Mouse (Mus musculus) stomach, embryonic 16.5 days (tissue): ENCODE measurements around the gene Phex. TPM values are rescaled to one million over a fixed set of nuclear protein-coding genes. Genes with fewer than 3 reads are reported as not detected.

Experiments used
- ATAC-seq: fragments of 200-750 bp; cut with Nextera tagmentation; 2 replicates; pipeline ENCODE4 v1.8.0; 2017; ENCODE audit warnings: moderate number of reproducible peaks, moderate TSS enrichment; ENCODE audit not compliant: insufficient read depth, low FRiP score
- H3K27ac ChIP-seq: fragments of 300-500 bp; sonication (generic); 2 replicates; pipeline ENCODE4 v1.5.1; 2014; ENCODE audit warnings: low read length
- H3K27me3 ChIP-seq: fragments of 300-500 bp; sonication (generic); 2 replicates; pipeline ENCODE4 v1.6.1; 2014; ENCODE audit warnings: low read length, control low read depth, mixed read lengths; ENCODE audit not compliant: control insufficient read depth, insufficient read depth
- H3K36me3 ChIP-seq: fragments of 300-500 bp; sonication (generic); 2 replicates; pipeline ENCODE4 v1.6.1; 2014; ENCODE audit warnings: low read length; ENCODE audit not compliant: control insufficient read depth, insufficient read depth
- H3K4me1 ChIP-seq: fragments of 300-500 bp; sonication (generic); 2 replicates; pipeline ENCODE4 v1.6.1; 2014; ENCODE audit warnings: low read length, control low read depth, mixed read lengths; ENCODE audit not compliant: control insufficient read depth, insufficient read depth
- H3K4me2 ChIP-seq: fragments of 300-500 bp; sonication (generic); 2 replicates; pipeline ENCODE4 v1.6.1; 2014; ENCODE audit warnings: low read depth, low read length, mixed read lengths
- H3K4me3 ChIP-seq: fragments of 300-500 bp; sonication (generic); replicated peaks from 2 replicates; pipeline ENCODE4 v1.5.1; 2014; ENCODE audit warnings: mild to moderate bottlenecking, low read length
- H3K9ac ChIP-seq: fragments of 300-500 bp; sonication (generic); 2 replicates; pipeline ENCODE4 v1.6.1; 2014; ENCODE audit warnings: low read length
- H3K9me3 ChIP-seq: fragments of 300-500 bp; sonication (generic); replicated peaks from 2 replicates; pipeline ENCODE4 v1.6.1; 2016; ENCODE audit warnings: low read length, control low read depth; ENCODE audit not compliant: control insufficient read depth
- WGBS: fragments of 180-500 bp; shearing (Covaris S2); extraction: QIAGEN DNeasy Blood & Tissue Kit; methylation state at CpG from one replicate; pipeline ENCODE4 v1.1.7; 2014; 5-methylcytosine and 5-hydroxymethylcytosine counted together
- polyA plus RNA-seq: library from polyadenylated mRNA; unstranded; fragments of >200 nt; fragmentation: Nextera tagmentation; extraction: Ambion mirVana; gene quantifications from 2 replicates; pipeline ENCODE4 v1.2.1, GENCODE M21; 2015

Phex gene
- polyA plus RNA-seq, 1 experiment from 2014 or later: 0.22 TPM

- H3K27ac ChIP-seq: no peak overlapping the region
- no peak for ATAC-seq
- no peak overlapping the region for H3K9ac ChIP-seq
- H3K9me3 ChIP-seq: no peaks in the 10 kb centered on the region
- H3K4me1 ChIP-seq: no peaks in the 10 kb centered on the region
- no peak overlapping the region for H3K4me3 ChIP-seq
- no peak overlapping the region for H3K4me2 ChIP-seq
- H3K36me3 ChIP-seq: no peaks in the 10 kb centered on the region
- no peaks in the 10 kb centered on the region for H3K27me3 ChIP-seq
These were observed 122.7 kb downstream of the Phex start for GRCm38 (mm10) chrX:157292411-157292810.

- no peak for ATAC-seq
- Histone ChIP-seq H3K4me3 (no peak overlapping the region), H3K36me3 (no peaks in the 10 kb centered on the region), H3K27ac (no peak overlapping the region), H3K4me2 (no peak overlapping the region), H3K9ac (no peak overlapping the region), H3K9me3 (no peaks in the 10 kb centered on the region), H3K27me3 (no peaks in the 10 kb centered on the region), H3K4me1 (no peaks in the 10 kb centered on the region)
- WGBS: 47% methylated on average over 1 of the region's 1 CpGs
These were observed 138.5 kb downstream of the Phex start for GRCm38 (mm10) chrX:157276581-157276980.

GRCm38 (mm10) chrX:157273291-157273690 is 141.8 kb downstream of the Phex start:
- no peak overlapping the region for H3K4me3 ChIP-seq
- H3K9ac ChIP-seq: no peak overlapping the region
- WGBS: 79% methylated on average over 3 of the region's 3 CpGs
- H3K27ac ChIP-seq: no peak overlapping the region
- H3K27me3 ChIP-seq: no peaks in the 10 kb centered on the region
- no peak overlapping the region for H3K4me2 ChIP-seq
- no peak for ATAC-seq
- no peaks in the 10 kb centered on the region for H3K9me3 ChIP-seq
- H3K36me3 ChIP-seq: no peaks in the 10 kb centered on the region
- no peaks in the 10 kb centered on the region for H3K4me1 ChIP-seq

GRCm38 (mm10) chrX:157271609-157272008 is 143.5 kb downstream of the Phex start:
- H3K27me3 ChIP-seq: no peaks in the 10 kb centered on the region
- 53% methylated on average over 3 of the region's 3 CpGs for WGBS
- no peak for ATAC-seq
- H3K27ac ChIP-seq: no peak overlapping the region
- H3K36me3 ChIP-seq: no peaks in the 10 kb centered on the region
- no peak overlapping the region for H3K4me3 ChIP-seq
- no peaks in the 10 kb centered on the region for H3K9me3 ChIP-seq
- no peak overlapping the region for H3K9ac ChIP-seq
- no peaks in the 10 kb centered on the region for H3K4me1 ChIP-seq
- no peak overlapping the region for H3K4me2 ChIP-seq

- no peak overlapping the region for H3K4me2 ChIP-seq
- WGBS: 61% methylated on average over 5 of the region's 5 CpGs
- H3K4me3 ChIP-seq: no peak overlapping the region
- H3K27me3 ChIP-seq: no peaks in the 10 kb centered on the region
- H3K9ac ChIP-seq: no peak overlapping the region
- H3K36me3 ChIP-seq: no peaks in the 10 kb centered on the region
- H3K9me3 ChIP-seq: no peaks in the 10 kb centered on the region
- H3K27ac ChIP-seq: no peak overlapping the region
- no peaks in the 10 kb centered on the region for H3K4me1 ChIP-seq
- no peak for ATAC-seq
These were observed 145.3 kb downstream of the Phex start for GRCm38 (mm10) chrX:157269726-157270305.

- Histone ChIP-seq H3K27me3 (no peaks in the 10 kb centered on the region), H3K4me3 (no peak overlapping the region), H3K9me3 (no peaks in the 10 kb centered on the region), H3K27ac (no peak overlapping the region), H3K36me3 (no peaks in the 10 kb centered on the region), H3K4me2 (no peak overlapping the region), H3K9ac (no peak overlapping the region), H3K4me1 (no peaks in the 10 kb centered on the region)
- WGBS: 72% methylated on average over 1 of the region's 1 CpGs
- no peak for ATAC-seq
These were observed 147.0 kb downstream of the Phex start for GRCm38 (mm10) chrX:157268141-157268540.

- H3K4me3 ChIP-seq: no peak overlapping the region
- no peak overlapping the region for H3K9ac ChIP-seq
- no peaks in the 10 kb centered on the region for H3K36me3 ChIP-seq
- 92% methylated on average over 1 of the region's 1 CpGs for WGBS
- H3K27me3 ChIP-seq: no peaks in the 10 kb centered on the region
- no peak for ATAC-seq
- no peaks in the 10 kb centered on the region for H3K4me1 ChIP-seq
- H3K4me2 ChIP-seq: no peak overlapping the region
- H3K27ac ChIP-seq: no peak overlapping the region
- H3K9me3 ChIP-seq: no peaks in the 10 kb centered on the region
These were observed 212.4 kb downstream of the Phex start for GRCm38 (mm10) chrX:157202736-157203135.

GRCm38 (mm10) chrX:157184167-157184566 is 230.9 kb downstream of the Phex start:
- Histone ChIP-seq H3K4me3 (no peak overlapping the region), H3K4me2 (no peak overlapping the region), H3K27ac (no peak overlapping the region), H3K9me3 (no peaks in the 10 kb centered on the region), H3K27me3 (no peaks in the 10 kb centered on the region; the same call in 1 of the 2 replicates), H3K36me3 (no peaks in the 10 kb centered on the region), H3K4me1 (no peaks in the 10 kb centered on the region), H3K9ac (no peak overlapping the region)
- ATAC-seq: no peak
- WGBS: 72% methylated on average over 4 of the region's 4 CpGs

GRCm38 (mm10) chrX:157180845-157181244 is 234.3 kb downstream of the Phex start:
- ATAC-seq: no peak

More at GRCm38 (mm10) chrX:157180845-157181244, 234.3 kb downstream of the Phex start:
- H3K4me1 ChIP-seq: no peaks in the 10 kb centered on the region
- 84% methylated on average over 1 of the region's 1 CpGs for WGBS
- H3K27ac ChIP-seq: no peak overlapping the region
- no peaks in the 10 kb centered on the region for H3K9me3 ChIP-seq
- no peak overlapping the region for H3K4me2 ChIP-seq
- no peak overlapping the region for H3K4me3 ChIP-seq
- H3K27me3 ChIP-seq: no peaks in the 10 kb centered on the region; the same call in 1 of the 2 replicates
- no peak overlapping the region for H3K9ac ChIP-seq
- no peaks in the 10 kb centered on the region for H3K36me3 ChIP-seq
